Mouse (Mus musculus) liver, adult (tissue): ENCODE data around the gene Tead1.

Experiments
- GATA4 ChIP-seq: IDR thresholded peaks from 2 replicates; pipeline ENCODE4 v1.6.1; 2014; ENCODE audit warnings: mild to moderate bottlenecking, low read length; ENCODE audit not compliant: insufficient replicate concordance

Gene Tead1

GRCm38 (mm10) chr7:112679171-112679512 is at the start of gene Tead1:
TSS of gene Tead1 (plus strand) at chr7:112679318.
- TF ChIP-seq GATA4 = no peak

GRCm38 (mm10) chr7:112634505-112635213 is 44.5 kb upstream of the Tead1 start:
- TF ChIP-seq GATA4 = no peak

- TF ChIP-seq GATA4 = no peak
Measured at GRCm38 (mm10) chr7:112635936-112636335, 43.2 kb upstream of the Tead1 start.

GRCm38 (mm10) chr7:112643866-112644543 is 35.1 kb upstream of the Tead1 start:
- no peak for TF ChIP-seq GATA4

GRCm38 (mm10) chr7:112644701-112645100 is 34.4 kb upstream of the Tead1 start:
- TF ChIP-seq GATA4 = no peak

- no peak for TF ChIP-seq GATA4
Measured at GRCm38 (mm10) chr7:112645724-112646123, 33.4 kb upstream of the Tead1 start.

- TF ChIP-seq GATA4 = no peak
Measured at GRCm38 (mm10) chr7:112647417-112647816, 31.7 kb upstream of the Tead1 start.

GRCm38 (mm10) chr7:112656141-112656662 is 22.9 kb upstream of the Tead1 start:
- peak; percentile 78; the same call in 1 of the 2 replicates for TF ChIP-seq GATA4

- TF ChIP-seq GATA4 = no peak
Measured at GRCm38 (mm10) chr7:112658939-112659338, 20.2 kb upstream of the Tead1 start.

- no peak for TF ChIP-seq GATA4
Measured at GRCm38 (mm10) chr7:112659816-112660215, 19.3 kb upstream of the Tead1 start.

GRCm38 (mm10) chr7:112660325-112660724 is 18.8 kb upstream of the Tead1 start:
- peak; percentile 53; the same call in 1 of the 2 replicates for TF ChIP-seq GATA4

GRCm38 (mm10) chr7:112662398-112663313 is 16.5 kb upstream of the Tead1 start:
- no peak for TF ChIP-seq GATA4

- TF ChIP-seq GATA4 = no peak
Measured at GRCm38 (mm10) chr7:112663314-112663966, 15.7 kb upstream of the Tead1 start.

GRCm38 (mm10) chr7:112669993-112670392 is 9.1 kb upstream of the Tead1 start:
- TF ChIP-seq GATA4 = no peak
